Mouse (Mus musculus): ENCODE data around the gene Vav2. TPM values are rescaled to one million over a fixed set of nuclear protein-coding genes. Genes with fewer than 3 reads are reported as not detected.
A peak's percentile ranks its signal among the peaks of the same experiment; 100 is the strongest.

The Vav2 gene
- polyA plus RNA-seq, 1 experiment from 2014 or later, result 7.5 TPM

DNA sequence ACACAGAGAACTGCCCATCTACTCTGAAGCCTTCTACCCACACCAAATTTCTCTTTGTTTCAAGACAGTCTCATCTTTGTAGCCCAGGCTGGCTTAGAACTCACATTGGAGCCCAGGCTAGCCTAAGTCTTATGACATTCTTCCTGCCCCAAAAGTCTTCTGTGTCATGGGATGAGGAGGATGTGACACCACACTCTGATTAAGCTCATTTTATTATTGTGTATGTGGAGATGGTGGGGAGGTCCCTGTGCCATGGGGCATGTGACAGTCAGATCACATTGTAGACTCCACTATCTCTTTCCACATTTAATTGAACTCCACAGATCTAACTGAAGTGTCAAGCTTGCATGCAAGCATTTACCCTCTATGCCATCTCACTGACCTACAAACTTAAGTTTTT is 122.8 kb downstream of the Vav2 start:
- peaks cover 9% of the 10 kb centered on the region for H3K4me1 ChIP-seq (replicated peaks; ENCODE audit: control insufficient read depth, insufficient read depth, low read length)
- no peaks in the 10 kb centered on the region for H3K36me3 ChIP-seq (ENCODE audit: control insufficient read depth, insufficient read depth, low read length)
- no peak overlapping the region for H3K27ac ChIP-seq (ENCODE audit: low read depth)
- H3K4me3 ChIP-seq (ENCODE audit: low read depth, low read length), result no peak overlapping the region
- no peak for ATAC-seq (replicated peaks; ENCODE audit: low FRiP score, low TSS enrichment, low read depth)
- H3K27me3 ChIP-seq (replicated peaks; ENCODE audit: control insufficient read depth, insufficient read depth, low read length), result no peaks in the 10 kb centered on the region
- DNase-seq (ENCODE audit: low spot score), result no peak
- H3K4me2 ChIP-seq (ENCODE audit: low read length), result no peak overlapping the region
- no peak overlapping the region for H3K9ac ChIP-seq (ENCODE audit: low read length)
- H3K9me3 ChIP-seq (ENCODE audit: control insufficient read depth, low read length), result no peaks in the 10 kb centered on the region

DNA sequence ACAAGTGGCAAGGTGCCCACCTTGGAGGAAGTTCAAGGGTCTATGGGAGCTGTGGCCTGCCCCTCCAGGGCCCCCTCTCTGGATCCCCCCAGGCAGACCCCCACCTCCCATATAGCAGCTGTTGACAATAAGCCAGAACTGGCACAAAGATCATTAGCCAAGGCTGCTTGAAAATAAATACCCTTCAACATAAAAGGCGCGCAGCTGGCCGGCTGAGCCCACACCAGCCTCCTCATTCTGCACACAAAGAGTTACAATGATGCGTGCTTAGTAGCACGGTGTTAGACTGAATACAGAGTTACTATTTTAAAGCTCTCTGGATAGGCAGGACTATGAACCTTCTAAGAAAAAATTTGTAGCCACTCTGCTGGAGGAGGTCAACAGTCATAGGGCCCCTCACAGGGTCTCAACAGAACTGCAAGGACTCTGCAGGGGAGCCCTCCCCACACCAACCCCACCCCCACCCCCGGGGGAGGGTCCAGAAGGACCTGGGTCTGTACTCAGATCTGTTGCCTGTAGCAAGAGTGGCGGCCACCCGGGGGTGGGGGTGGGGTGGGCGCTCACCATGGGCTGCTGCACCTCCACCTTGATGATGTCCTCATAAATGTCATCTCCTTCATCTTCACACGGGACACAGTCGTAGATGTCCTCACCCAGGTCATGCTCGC is 125.3 kb downstream of the Vav2 start:
- ATAC-seq (replicated peaks; ENCODE audit: low FRiP score, low TSS enrichment, low read depth) (0 out of 2 replicates have a peak, but pooled peaks have one; percentile 25), DNase-seq (ENCODE audit: low spot score) (no peak)
- 64% methylated on average over 12 of the region's 12 CpGs for WGBS
- H3K9ac ChIP-seq (ENCODE audit: low read length), result no peak overlapping the region
- H3K4me2 ChIP-seq (ENCODE audit: low read length), result no peak overlapping the region
- peaks cover 9% of the 10 kb centered on the region for H3K4me1 ChIP-seq (replicated peaks; ENCODE audit: control insufficient read depth, insufficient read depth, low read length)
- H3K27me3 ChIP-seq (replicated peaks; ENCODE audit: control insufficient read depth, insufficient read depth, low read length), result no peaks in the 10 kb centered on the region
- no peak overlapping the region for H3K4me3 ChIP-seq (ENCODE audit: low read depth, low read length)
- H3K9me3 ChIP-seq (ENCODE audit: control insufficient read depth, low read length), result no peaks in the 10 kb centered on the region
- peaks cover 9% of the 10 kb centered on the region for H3K36me3 ChIP-seq (ENCODE audit: control insufficient read depth, insufficient read depth, low read length)
- no peak overlapping the region for H3K27ac ChIP-seq (ENCODE audit: low read depth)

DNA sequence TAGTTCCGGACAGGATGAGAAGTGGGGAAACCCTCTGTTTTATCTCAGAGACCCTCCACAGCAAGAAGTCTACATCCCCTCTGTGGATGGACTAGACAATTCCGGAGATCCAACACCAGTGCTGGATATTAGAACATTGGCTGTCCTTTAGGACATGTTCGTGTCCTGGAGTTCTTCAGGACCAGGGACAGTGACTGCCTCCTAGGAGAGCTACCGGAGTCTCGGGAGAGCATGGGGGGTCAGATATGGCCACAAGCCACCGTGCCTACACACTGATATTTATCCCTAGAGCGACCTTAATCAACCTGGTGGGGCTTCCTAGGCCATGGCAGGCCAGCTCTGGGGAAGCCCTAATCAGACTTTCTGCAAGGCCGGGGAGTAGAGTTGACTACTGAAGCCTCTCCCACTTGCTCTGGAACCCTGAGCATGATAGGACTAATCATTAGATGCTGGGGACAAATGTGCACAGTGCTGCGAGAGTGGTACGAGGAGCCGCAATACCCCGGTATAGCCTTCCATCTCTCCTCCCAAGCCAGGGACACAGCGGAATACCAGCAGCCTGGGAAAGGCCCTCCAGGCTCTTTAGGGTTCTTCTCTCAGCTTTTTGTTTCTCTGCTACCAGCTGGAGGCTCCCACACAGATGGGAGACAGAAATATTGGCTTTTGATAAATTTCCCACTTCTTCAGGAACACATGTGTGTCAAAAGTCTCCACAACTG is 125.9 kb downstream of the Vav2 start:
- ATAC-seq (replicated peaks; ENCODE audit: low FRiP score, low TSS enrichment, low read depth), result no peak
- no peak for DNase-seq (ENCODE audit: low spot score)
- no peaks in the 10 kb centered on the region for H3K27me3 ChIP-seq (replicated peaks; ENCODE audit: control insufficient read depth, insufficient read depth, low read length)
- 82% methylated on average over 13 of the region's 13 CpGs for WGBS
- H3K9ac ChIP-seq (ENCODE audit: low read length), result no peak overlapping the region
- peaks cover 11% of the 10 kb centered on the region for H3K36me3 ChIP-seq (ENCODE audit: control insufficient read depth, insufficient read depth, low read length)
- H3K9me3 ChIP-seq (ENCODE audit: control insufficient read depth, low read length), result no peaks in the 10 kb centered on the region
- no peak overlapping the region for H3K27ac ChIP-seq (ENCODE audit: low read depth)
- H3K4me3 ChIP-seq (ENCODE audit: low read depth, low read length), result no peak overlapping the region
- peaks cover 9% of the 10 kb centered on the region for H3K4me1 ChIP-seq (replicated peaks; ENCODE audit: control insufficient read depth, insufficient read depth, low read length)
- no peak overlapping the region for H3K4me2 ChIP-seq (ENCODE audit: low read length)

DNA sequence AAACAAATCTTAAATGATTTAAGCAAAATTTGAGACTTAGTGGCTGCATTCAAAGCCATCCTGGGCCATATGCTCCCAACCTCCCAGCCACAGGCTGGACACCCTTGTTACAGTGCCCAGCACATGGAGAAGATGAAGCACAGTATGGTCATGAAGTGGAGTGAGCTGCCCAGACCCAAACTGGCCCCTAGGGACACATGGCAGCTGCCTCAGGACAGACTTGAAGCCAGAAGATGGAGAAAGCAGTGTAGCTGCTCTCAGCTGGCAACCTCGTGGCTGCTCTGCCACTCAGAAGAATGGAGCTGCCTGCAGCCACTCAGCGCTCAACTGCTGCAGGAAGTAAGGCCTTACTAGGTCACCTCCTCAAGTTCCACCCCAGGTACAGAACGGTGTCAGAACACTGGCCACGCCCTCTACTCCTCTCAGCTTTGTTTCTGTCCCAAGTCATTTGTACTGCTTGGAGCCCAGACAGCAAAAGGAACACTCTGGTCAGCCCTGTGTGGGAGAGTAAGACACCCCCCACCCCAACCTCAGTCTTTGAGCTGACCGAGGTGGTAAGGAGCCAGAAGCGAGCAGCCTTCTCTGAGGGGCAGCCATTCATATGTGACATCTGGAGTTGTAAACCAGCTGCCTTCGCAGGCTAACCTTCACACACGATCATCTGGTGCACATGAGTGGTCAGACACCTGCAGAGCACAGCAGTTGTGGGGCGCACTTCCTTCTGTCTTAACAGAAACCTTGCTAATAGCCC is 130.0 kb downstream of the Vav2 start:
- ATAC-seq (replicated peaks; ENCODE audit: low FRiP score, low TSS enrichment, low read depth) (no peak), DNase-seq (ENCODE audit: low spot score) (no peak)
- H3K4me2 ChIP-seq (ENCODE audit: low read length), result no peak overlapping the region
- H3K36me3 ChIP-seq (ENCODE audit: control insufficient read depth, insufficient read depth, low read length), result peaks cover 35% of the 10 kb centered on the region
- no peak overlapping the region for H3K4me3 ChIP-seq (ENCODE audit: low read depth, low read length)
- no peaks in the 10 kb centered on the region for H3K27me3 ChIP-seq (replicated peaks; ENCODE audit: control insufficient read depth, insufficient read depth, low read length)
- WGBS, result 71% methylated on average over 9 of the region's 9 CpGs
- H3K4me1 ChIP-seq (replicated peaks; ENCODE audit: control insufficient read depth, insufficient read depth, low read length), result peaks cover 9% of the 10 kb centered on the region
- H3K9me3 ChIP-seq (ENCODE audit: control insufficient read depth, low read length), result no peaks in the 10 kb centered on the region
- no peak overlapping the region for H3K27ac ChIP-seq (ENCODE audit: low read depth)
- no peak overlapping the region for H3K9ac ChIP-seq (ENCODE audit: low read length)

DNA sequence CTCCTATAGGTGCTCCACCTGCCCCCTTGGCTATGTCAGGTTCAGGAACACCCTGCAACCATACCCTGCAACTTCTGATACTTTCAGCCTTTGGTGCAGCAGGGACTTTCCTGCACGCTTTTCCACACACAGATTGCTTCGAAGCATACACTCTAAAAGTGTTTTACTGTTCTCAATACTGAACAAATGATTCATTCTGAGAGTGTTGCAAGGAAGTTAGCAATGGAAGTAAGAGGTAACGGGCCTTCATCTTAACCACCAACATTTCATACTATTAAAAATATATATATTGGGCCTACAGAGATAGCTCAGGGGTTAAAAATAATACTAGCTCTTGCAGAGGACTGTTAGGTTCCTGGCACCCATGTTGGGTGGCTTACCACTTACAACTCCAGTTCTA is 132.1 kb downstream of the Vav2 start:
- no peak overlapping the region for H3K9ac ChIP-seq (ENCODE audit: low read length)
- H3K36me3 ChIP-seq (ENCODE audit: control insufficient read depth, insufficient read depth, low read length), result peaks cover 49% of the 10 kb centered on the region
- ATAC-seq (replicated peaks; ENCODE audit: low FRiP score, low TSS enrichment, low read depth), result no peak
- H3K4me2 ChIP-seq (ENCODE audit: low read length), result no peak overlapping the region
- H3K27me3 ChIP-seq (replicated peaks; ENCODE audit: control insufficient read depth, insufficient read depth, low read length), result no peaks in the 10 kb centered on the region
- H3K9me3 ChIP-seq (ENCODE audit: control insufficient read depth, low read length), result no peaks in the 10 kb centered on the region
- no peak overlapping the region for H3K27ac ChIP-seq (ENCODE audit: low read depth)
- 92% methylated on average over 3 of the region's 3 CpGs for WGBS
- no peak for DNase-seq (ENCODE audit: low spot score)
- no peaks in the 10 kb centered on the region for H3K4me1 ChIP-seq (replicated peaks; ENCODE audit: control insufficient read depth, insufficient read depth, low read length)
- H3K4me3 ChIP-seq (ENCODE audit: low read depth, low read length), result no peak overlapping the region

DNA sequence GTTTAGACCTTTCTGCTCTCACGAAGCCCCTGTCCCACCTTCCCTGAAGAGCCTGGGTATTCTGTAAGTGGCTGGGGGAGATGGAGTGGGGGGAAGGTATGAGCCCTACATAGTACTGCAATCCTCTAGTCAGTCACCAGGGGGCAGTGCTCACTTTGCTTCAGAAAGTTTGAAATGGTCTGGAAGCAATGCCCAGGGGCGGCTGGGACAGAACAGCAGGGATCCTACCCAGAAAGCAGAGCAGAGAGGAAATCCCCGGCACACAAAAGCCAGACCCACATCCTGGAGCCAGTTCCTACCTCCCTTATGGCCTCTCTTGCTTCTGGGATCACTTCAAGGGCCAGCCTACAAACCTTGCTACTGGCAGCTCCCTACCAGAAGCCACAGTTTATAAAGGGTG is 137.8 kb downstream of the Vav2 start:
- ATAC-seq (replicated peaks; ENCODE audit: low FRiP score, low TSS enrichment, low read depth) (peak; percentile 56), DNase-seq (ENCODE audit: low spot score) (peak; percentile 91)
- no peak overlapping the region for H3K9ac ChIP-seq (ENCODE audit: low read length)
- H3K4me2 ChIP-seq (ENCODE audit: low read length), result no peak overlapping the region
- peaks cover 41% of the 10 kb centered on the region for H3K36me3 ChIP-seq (ENCODE audit: control insufficient read depth, insufficient read depth, low read length)
- H3K4me1 ChIP-seq (replicated peaks; ENCODE audit: control insufficient read depth, insufficient read depth, low read length), result peaks cover 5% of the 10 kb centered on the region; the same call in 1 of the 2 replicates
- 13% methylated on average over 3 of the region's 3 CpGs for WGBS
- H3K9me3 ChIP-seq (ENCODE audit: control insufficient read depth, low read length), result no peaks in the 10 kb centered on the region
- no peak overlapping the region for H3K4me3 ChIP-seq (ENCODE audit: low read depth, low read length)
- H3K27ac ChIP-seq (ENCODE audit: low read depth), result 0 out of 2 replicates have a peak overlapping the region, but pooled peaks have one; percentile 28
- H3K27me3 ChIP-seq (replicated peaks; ENCODE audit: control insufficient read depth, insufficient read depth, low read length), result no peaks in the 10 kb centered on the region

DNA sequence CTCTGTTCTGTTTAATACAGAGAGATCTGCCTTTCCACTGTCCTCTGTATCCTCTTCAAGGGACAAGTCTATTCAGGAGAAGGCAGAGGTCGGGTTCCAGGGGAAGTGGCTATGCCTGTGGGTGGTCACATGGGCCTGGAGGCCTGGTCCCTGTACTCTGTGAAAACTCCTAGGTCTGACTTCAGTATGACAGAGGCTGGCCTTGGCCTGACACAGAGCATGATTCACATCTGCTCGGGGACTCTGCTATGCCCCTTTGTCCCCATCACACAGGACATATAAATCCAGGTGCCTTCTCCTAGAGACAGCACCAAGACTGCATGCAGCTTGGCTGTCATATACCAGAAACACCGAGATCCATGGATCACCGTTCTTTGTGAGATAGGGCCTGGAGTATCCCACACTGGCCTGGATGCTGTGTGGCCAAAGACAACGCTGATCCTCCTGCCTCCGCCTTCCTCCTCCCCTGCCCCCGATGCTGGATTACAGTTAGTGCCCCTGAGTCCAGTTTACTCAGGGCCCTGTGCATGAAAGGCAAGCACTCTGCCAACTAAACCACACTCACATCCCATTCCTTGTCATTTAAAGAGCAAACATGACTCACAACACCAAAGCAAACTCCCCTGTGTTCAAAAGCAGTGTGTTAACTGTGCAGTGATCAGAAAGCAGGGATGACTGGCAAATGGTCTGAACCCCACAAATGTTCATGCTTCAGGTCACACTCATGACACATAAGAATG is 139.7 kb downstream of the Vav2 start:
- H3K9ac ChIP-seq (ENCODE audit: low read length), result no peak overlapping the region
- WGBS, result 74% methylated on average over 7 of the region's 7 CpGs
- no peaks in the 10 kb centered on the region for H3K27me3 ChIP-seq (replicated peaks; ENCODE audit: control insufficient read depth, insufficient read depth, low read length)
- H3K4me3 ChIP-seq (ENCODE audit: low read depth, low read length), result no peak overlapping the region
- DNase-seq (ENCODE audit: low spot score) (no peak), ATAC-seq (replicated peaks; ENCODE audit: low FRiP score, low TSS enrichment, low read depth) (no peak)
- H3K27ac ChIP-seq (ENCODE audit: low read depth), result no peak overlapping the region
- H3K4me2 ChIP-seq (ENCODE audit: low read length), result no peak overlapping the region
- H3K9me3 ChIP-seq (ENCODE audit: control insufficient read depth, low read length), result no peaks in the 10 kb centered on the region
- peaks cover 42% of the 10 kb centered on the region for H3K36me3 ChIP-seq (ENCODE audit: control insufficient read depth, insufficient read depth, low read length)
- H3K4me1 ChIP-seq (replicated peaks; ENCODE audit: control insufficient read depth, insufficient read depth, low read length), result peaks cover 5% of the 10 kb centered on the region; the same call in 1 of the 2 replicates

DNA sequence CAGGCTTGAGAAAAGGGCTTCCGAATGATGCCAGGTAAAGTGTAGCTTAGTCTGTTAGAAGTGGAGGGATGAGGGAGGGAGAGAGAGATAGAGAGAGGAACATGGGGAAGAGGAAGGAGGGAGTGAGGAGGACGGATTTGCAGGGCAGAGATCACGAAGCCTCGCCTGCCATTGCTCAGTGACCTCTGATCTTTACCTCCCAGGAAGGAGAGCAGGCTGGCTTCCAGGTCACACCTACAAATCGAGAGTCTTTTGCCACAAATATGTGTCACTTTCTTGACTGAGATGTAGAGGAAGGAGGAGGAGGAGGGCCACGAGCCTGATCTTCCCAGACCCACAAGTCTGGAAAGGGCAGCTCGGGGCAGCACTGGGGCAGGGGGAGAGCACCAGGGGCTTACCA is 142.4 kb downstream of the Vav2 start:
- 67% methylated on average over 7 of the region's 7 CpGs for WGBS
- Histone ChIP-seq H3K27me3 (replicated peaks; ENCODE audit: control insufficient read depth, insufficient read depth, low read length) (no peaks in the 10 kb centered on the region), H3K9ac (ENCODE audit: low read length) (no peak overlapping the region), H3K4me3 (ENCODE audit: low read depth, low read length) (no peak overlapping the region), H3K9me3 (ENCODE audit: control insufficient read depth, low read length) (no peaks in the 10 kb centered on the region), H3K4me1 (replicated peaks; ENCODE audit: control insufficient read depth, insufficient read depth, low read length) (peaks cover 4% of the 10 kb centered on the region; the same call in 1 of the 2 replicates), H3K27ac (ENCODE audit: low read depth) (no peak overlapping the region), H3K36me3 (ENCODE audit: control insufficient read depth, insufficient read depth, low read length) (peaks cover 31% of the 10 kb centered on the region; the same call in 1 of the 2 replicates), H3K4me2 (ENCODE audit: low read length) (no peak overlapping the region)
- no peak for ATAC-seq (replicated peaks; ENCODE audit: low FRiP score, low TSS enrichment, low read depth)
- DNase-seq (ENCODE audit: low spot score), result no peak
